Mouse (Mus musculus): ENCODE measurements around the gene Slc25a29. TPM values are rescaled to one million over a fixed set of nuclear protein-coding genes. Genes with fewer than 3 reads are reported as not detected.

Slc25a29 gene
- total and polyA plus RNA-seq, 3 experiments: 1.1 to 2.0 (median 1.5) TPM

- H3K27me3 ChIP-seq (replicated peaks): no peaks in the 10 kb centered on the region
- H3K4me2 ChIP-seq (ENCODE audit: insufficient read depth, low read depth, poor library complexity, severe bottlenecking): no peak overlapping the region
- H3K9me3 ChIP-seq (replicated peaks; ENCODE audit: low read length): peaks cover 3% of the 10 kb centered on the region
- H3K4me1 ChIP-seq (ENCODE audit: control insufficient read depth in 1 of 2, insufficient read depth in 2 of 2): peaks cover 0 to 6% of the 10 kb centered on the region in 2 experiments; a peak in 1 of 4 replicates
- H3K9ac ChIP-seq (ENCODE audit: insufficient read depth, low read depth): no peak overlapping the region
- dilution Hi-C loops (cut with MboI; ENCODE audit: extremely low pct_ligation_motif_present, extremely low pct_unique_long_range_greater_than_20kb, low sequenced_read_pairs): no loop called here
- no peak for TF ChIP-seq MAZ (IDR thresholded peaks at IDR 0.05; ENCODE audit: low read depth, low read length)
- no peak for TF ChIP-seq SIN3A (IDR thresholded peaks at IDR 0.05; ENCODE audit: low read length)
- no peak for TF ChIP-seq USF2 (conservative IDR thresholded peaks at IDR 0.05; ENCODE audit: low read depth, low read length)
- TF ChIP-seq ZMIZ1 (IDR thresholded peaks at IDR 0.05; ENCODE audit: low read depth, low read length): no peak
- no peak for TF ChIP-seq TBP (conservative IDR thresholded peaks at IDR 0.05; ENCODE audit: low read depth, low read length)
- no peak for TF ChIP-seq E2F4 (IDR thresholded peaks at IDR 0.05; ENCODE audit: insufficient replicate concordance, low read depth, low read length)
- TF ChIP-seq CHD2 (IDR thresholded peaks at IDR 0.05; ENCODE audit: low read length): no peak
- TF ChIP-seq POLR2AphosphoS2 (IDR thresholded peaks at IDR 0.05; ENCODE audit: low read depth, low read length): no peak
- in situ Hi-C loops (cut with MboI; ENCODE audit: low pct_ligation_motif_present, low pct_unique_long_range_greater_than_20kb, low sequenced_read_pairs): no loop called here
- H3K4me3 ChIP-seq (replicated peaks in 1 of 3; ENCODE audit: low read depth in 2 of 3, low read length in 2 of 3, poor library complexity in 1 of 3): no peak overlapping the region
- DNase-seq (ENCODE audit: extremely low read depth): no peak
- no peak overlapping the region for H3K27ac ChIP-seq (ENCODE audit: insufficient read depth, low read depth)
- no peaks in the 10 kb centered on the region for H3K79me2 ChIP-seq (replicated peaks; ENCODE audit: control insufficient read depth, extremely low read depth, insufficient read depth, poor library complexity, severe bottlenecking)
- H3K36me3 ChIP-seq (replicated peaks in 1 of 2; ENCODE audit: control insufficient read depth in 1 of 2, insufficient read depth in 1 of 2, low read length in 1 of 2): peaks cover 8 to 70% of the 10 kb centered on the region in 2 experiments
Measured at GRCm38 (mm10) chr12:108826958-108827535, 8.6 kb downstream of the Slc25a29 start.

GRCm38 (mm10) chr12:108826282-108826957 is 9.3 kb downstream of the Slc25a29 start:
- dilution Hi-C loops (cut with MboI; ENCODE audit: extremely low pct_ligation_motif_present, extremely low pct_unique_long_range_greater_than_20kb, low sequenced_read_pairs): no loop called here
- H3K4me3 ChIP-seq (replicated peaks in 1 of 3; ENCODE audit: low read depth in 2 of 3, low read length in 2 of 3, poor library complexity in 1 of 3): no peak overlapping the region
- H3K27ac ChIP-seq (ENCODE audit: insufficient read depth, low read depth): no peak overlapping the region
- in situ Hi-C loops (cut with MboI; ENCODE audit: low pct_ligation_motif_present, low pct_unique_long_range_greater_than_20kb, low sequenced_read_pairs): no loop called here
- H3K4me2 ChIP-seq (ENCODE audit: insufficient read depth, low read depth, poor library complexity, severe bottlenecking): no peak overlapping the region
- TF ChIP-seq POLR2A (IDR thresholded peaks at IDR 0.05; ENCODE audit: low read depth, low read length): no peak
- no peak for TF ChIP-seq JUN (IDR thresholded peaks at IDR 0.05; ENCODE audit: insufficient read depth, low read depth, low read length)
- TF ChIP-seq BHLHE40 (IDR thresholded peaks at IDR 0.05; ENCODE audit: low read depth, low read length): no peak
- no peak for TF ChIP-seq CTCF (conservative IDR thresholded peaks at IDR 0.05 in 1 of 2, IDR thresholded peaks at IDR 0.05 in 1 of 2; ENCODE audit: low read depth in 2 of 2, low read length in 2 of 2)
- no peak for TF ChIP-seq KAT2A (IDR thresholded peaks at IDR 0.05; ENCODE audit: insufficient replicate concordance, low read length)
- no peak for TF ChIP-seq TCF12 (IDR thresholded peaks at IDR 0.05; ENCODE audit: low read depth, low read length)
- no peak for TF ChIP-seq NRF1 (IDR thresholded peaks at IDR 0.05; ENCODE audit: low read depth, low read length)
- TF ChIP-seq E2F4 (IDR thresholded peaks at IDR 0.05; ENCODE audit: insufficient replicate concordance, low read depth, low read length): no peak
- TF ChIP-seq ZNF384 (IDR thresholded peaks at IDR 0.05; ENCODE audit: low read depth, low read length): no peak
- TF ChIP-seq RCOR1 (conservative IDR thresholded peaks at IDR 0.05; ENCODE audit: low read depth, low read length): no peak
- TF ChIP-seq CHD1 (IDR thresholded peaks at IDR 0.05; ENCODE audit: low read depth, low read length): no peak
- no peak for TF ChIP-seq NELFE (IDR thresholded peaks at IDR 0.05; ENCODE audit: low read depth, low read length)
- H3K79me2 ChIP-seq (replicated peaks; ENCODE audit: control insufficient read depth, extremely low read depth, insufficient read depth, poor library complexity, severe bottlenecking): no peaks in the 10 kb centered on the region
- peaks cover 8 to 75% of the 10 kb centered on the region in 2 experiments for H3K36me3 ChIP-seq (replicated peaks in 1 of 2; ENCODE audit: control insufficient read depth in 1 of 2, insufficient read depth in 1 of 2, low read length in 1 of 2)
- peaks cover 3% of the 10 kb centered on the region for H3K9me3 ChIP-seq (replicated peaks; ENCODE audit: low read length)
- H3K9ac ChIP-seq (ENCODE audit: insufficient read depth, low read depth): no peak overlapping the region
- peaks cover 0 to 6% of the 10 kb centered on the region in 2 experiments; a peak in 1 of 4 replicates for H3K4me1 ChIP-seq (ENCODE audit: control insufficient read depth in 1 of 2, insufficient read depth in 2 of 2)
- no peak for DNase-seq (ENCODE audit: extremely low read depth)
- H3K27me3 ChIP-seq (replicated peaks): no peaks in the 10 kb centered on the region
